Comparison of ENCODE assay signal across 14 mouse cellular contexts in genomic region chr14:101353009-101353378, GRCm38 (mm10).
DNase-seq lines count a peak whose midpoint lies in the region; ATAC-seq lines count a peak whose summit lies in the region.
"Had no signal": no experiment of that assay in that cellular context is flagged by ENCODE, and none has a peak within 500 bp of the region (broad histone marks: within the 10 kb centered on the region; RNA-seq: fewer than 3 reads in every experiment).

No protein-coding gene starts in this region.

- ATAC-seq in forebrain, embryonic 14.5 days, result peak; percentile 85
- peak; percentile 72 for ATAC-seq in hindbrain, embryonic 16.5 days
- ATAC-seq in neural tube, embryonic 12.5 days (ENCODE audit: low FRiP score, low read depth), result peak; percentile 60
- ATAC-seq: Patski had no signal

- H3K27me3 ChIP-seq in forebrain, embryonic 14.5 days (replicated peaks; ENCODE audit: control insufficient read depth, insufficient read depth, low read length), result no peaks in the 10 kb centered on the region
- no peaks in the 10 kb centered on the region for H3K27me3 ChIP-seq in hindbrain, embryonic 16.5 days (replicated peaks; ENCODE audit: control insufficient read depth, insufficient read depth, low read length)
- H3K27me3 ChIP-seq in neural tube, embryonic 12.5 days (replicated peaks), result no peaks in the 10 kb centered on the region
- H3K27me3 ChIP-seq: Patski; stomach, embryonic 15.5 days had no signal

- DNase-seq in embryo, embryonic 10 days (ENCODE audit: low spot score), result peak; percentile 17
- no peak for DNase-seq in embryo, embryonic 9.5 days (ENCODE audit: extremely low spot score)
- DNase-seq in forebrain, embryonic 14.5 days (ENCODE audit: low spot score), result peak; percentile 75
- no peak for DNase-seq in adrenal gland, postnatal 25 days
- no peak for DNase-seq in kidney, postnatal 36 days
- DNase-seq in ovary, postnatal 36 days (ENCODE audit: low spot score), result no peak
- DNase-seq: gastrocnemius, postnatal 25 days; liver; thymus, postnatal 36 days had no signal

- 21% methylated on average over 3 of the region's 3 CpGs for WGBS in forebrain, embryonic 14.5 days
- WGBS in hindbrain, embryonic 16.5 days, result 14% methylated on average over 3 of the region's 3 CpGs
- 17% methylated on average over 3 of the region's 3 CpGs for WGBS in neural tube, embryonic 12.5 days

- no peak overlapping the region for H3K4me3 ChIP-seq in forebrain, embryonic 14.5 days (ENCODE audit: low read depth, low read length)
- H3K4me3 ChIP-seq in hindbrain, embryonic 16.5 days (ENCODE audit: low read length), result no peak overlapping the region
- H3K4me3 ChIP-seq in neural tube, embryonic 12.5 days, result no peak overlapping the region
- H3K4me3 ChIP-seq: stomach, embryonic 15.5 days had no signal

- no peaks in the 10 kb centered on the region for H3K9me3 ChIP-seq in forebrain, embryonic 14.5 days (replicated peaks; ENCODE audit: control insufficient read depth, low read length)
- H3K9me3 ChIP-seq in hindbrain, embryonic 16.5 days (ENCODE audit: control insufficient read depth, low read length), result no peaks in the 10 kb centered on the region
- no peaks in the 10 kb centered on the region for H3K9me3 ChIP-seq in neural tube, embryonic 12.5 days
- H3K9me3 ChIP-seq: stomach, embryonic 15.5 days had no signal

- no peaks in the 10 kb centered on the region for H3K36me3 ChIP-seq in forebrain, embryonic 14.5 days (ENCODE audit: control insufficient read depth, insufficient read depth, low read length)
- H3K36me3 ChIP-seq in hindbrain, embryonic 16.5 days (ENCODE audit: control insufficient read depth, insufficient read depth, low read length), result no peaks in the 10 kb centered on the region
- H3K36me3 ChIP-seq in neural tube, embryonic 12.5 days, result no peaks in the 10 kb centered on the region
- H3K36me3 ChIP-seq: stomach, embryonic 15.5 days had no signal

- H3K27ac ChIP-seq in forebrain, embryonic 14.5 days (ENCODE audit: low read depth, low read length), result peak overlapping the region; percentile 78
- peak overlapping the region; percentile 18; the same call in 1 of the 2 replicates for H3K27ac ChIP-seq in hindbrain, embryonic 16.5 days (ENCODE audit: low read depth, low read length)
- no peak overlapping the region for H3K27ac ChIP-seq in neural tube, embryonic 12.5 days
- H3K27ac ChIP-seq: stomach, embryonic 15.5 days had no signal

- no peak overlapping the region for H3K9ac ChIP-seq in forebrain, embryonic 14.5 days (ENCODE audit: low read length)
- no peak overlapping the region for H3K9ac ChIP-seq in hindbrain, embryonic 16.5 days (ENCODE audit: low read depth, low read length)
- no peak overlapping the region for H3K9ac ChIP-seq in neural tube, embryonic 12.5 days
- H3K9ac ChIP-seq: lung, embryonic 14.5 days; stomach, embryonic 15.5 days had no signal

- H3K4me2 ChIP-seq in forebrain, embryonic 14.5 days (ENCODE audit: low read length), result peak overlapping the region; percentile 14; the same call in 1 of the 2 replicates
- H3K4me2 ChIP-seq in hindbrain, embryonic 16.5 days (ENCODE audit: low read length), result no peak overlapping the region
- peak overlapping the region; percentile 25 for H3K4me2 ChIP-seq in neural tube, embryonic 12.5 days (replicated peaks)
- H3K4me2 ChIP-seq: lung, embryonic 14.5 days; stomach, embryonic 15.5 days had no signal

- peaks cover 16% of the 10 kb centered on the region; the same call in 1 of the 2 replicates for H3K4me1 ChIP-seq in forebrain, embryonic 14.5 days (ENCODE audit: control insufficient read depth, insufficient read depth, low read length)
- H3K4me1 ChIP-seq in hindbrain, embryonic 16.5 days (ENCODE audit: control insufficient read depth, insufficient read depth, low read depth, low read length), result peaks cover 9% of the 10 kb centered on the region
- peaks cover 13% of the 10 kb centered on the region; the same call in 1 of the 2 replicates for H3K4me1 ChIP-seq in neural tube, embryonic 12.5 days
- H3K4me1 ChIP-seq: stomach, embryonic 15.5 days had no signal

Comparison
In these comparisons a context has a peak if more than half of its experiments do, and no peak if none do; other contexts are left out.
1. DNase-seq: peak in embryo, embryonic 10 days (single experiment) and forebrain, embryonic 14.5 days (single experiment); none in embryo, embryonic 9.5 days (single experiment), adrenal gland, postnatal 25 days (single experiment), kidney, postnatal 36 days (0 of 2) and ovary, postnatal 36 days (single experiment).
2. Peak in every context shown above with its lines, with median percentiles within 50 percentile points of each other: ATAC-seq.